Mouse (Mus musculus) intestine, embryonic 14.5 days (tissue): Measurements from ENCODE around the gene Fyb2. TPM values are rescaled to one million over a fixed set of nuclear protein-coding genes. Genes with fewer than 3 reads are reported as not detected.

ENCODE experiments used
- ATAC-seq: fragments of 200-750 bp; cut with Nextera tagmentation; replicated peaks from 2 replicates; pipeline ENCODE4 v1.8.0; 2017; ENCODE audit warnings: low read depth, moderate number of reproducible peaks, moderate TSS enrichment, moderate library complexity; ENCODE audit not compliant: low FRiP score, low TSS enrichment
- DNase-seq: peaks from one replicate; pipeline ENCODE4 v3.0.0-alpha.2; 2018; ENCODE audit warnings: low spot score
- H3K27ac ChIP-seq: fragments of 300-500 bp; sonication (generic); 2 replicates; pipeline ENCODE4 v1.5.1; 2014; ENCODE audit warnings: low read depth, mild to moderate bottlenecking, control low read depth
- H3K27me3 ChIP-seq: fragments of 300-500 bp; sonication (generic); replicated peaks from 2 replicates; pipeline ENCODE4 v1.6.1; 2014; ENCODE audit warnings: low read length, control low read depth; ENCODE audit not compliant: control insufficient read depth, insufficient read depth
- H3K36me3 ChIP-seq: fragments of 300-500 bp; sonication (generic); 2 replicates; pipeline ENCODE4 v1.6.1; 2014; ENCODE audit warnings: low read length, control low read depth; ENCODE audit not compliant: control insufficient read depth, insufficient read depth
- H3K4me1 ChIP-seq: fragments of 300-500 bp; sonication (generic); replicated peaks from 2 replicates; pipeline ENCODE4 v1.6.1; 2014; ENCODE audit warnings: low read length, control low read depth, mixed read lengths; ENCODE audit not compliant: control insufficient read depth, insufficient read depth
- H3K4me2 ChIP-seq: fragments of 300-500 bp; sonication (generic); 2 replicates; pipeline ENCODE4 v1.6.1; 2014; ENCODE audit warnings: low read length
- H3K4me3 ChIP-seq: fragments of 300-500 bp; sonication (generic); 2 replicates; pipeline ENCODE4 v1.5.1; 2014; ENCODE audit warnings: low read depth, low read length, control low read depth, mixed read lengths
- H3K9ac ChIP-seq: fragments of 300-500 bp; sonication (generic); 2 replicates; pipeline ENCODE4 v1.6.1; 2014; ENCODE audit warnings: mild to moderate bottlenecking, low read length
- H3K9me3 ChIP-seq: fragments of 300-500 bp; sonication (generic); 2 replicates; pipeline ENCODE4 v1.6.1; 2016; ENCODE audit warnings: low read length, control low read depth; ENCODE audit not compliant: control insufficient read depth
- WGBS: fragments of 180-500 bp; shearing (Covaris S2); extraction: QIAGEN DNeasy Blood & Tissue Kit; methylation state at CpG from one replicate; pipeline ENCODE4 v1.1.7; 2014; 5-methylcytosine and 5-hydroxymethylcytosine counted together
- polyA plus RNA-seq: library from polyadenylated mRNA; unstranded; fragments of >200 nt; fragmentation: Nextera tagmentation; extraction: Ambion mirVana; gene quantifications from 2 replicates; pipeline ENCODE4 v1.2.1, GENCODE M21; 2014

Fyb2 gene
- polyA plus RNA-seq, 1 experiment from 2014 or later, result not detected

DNA sequence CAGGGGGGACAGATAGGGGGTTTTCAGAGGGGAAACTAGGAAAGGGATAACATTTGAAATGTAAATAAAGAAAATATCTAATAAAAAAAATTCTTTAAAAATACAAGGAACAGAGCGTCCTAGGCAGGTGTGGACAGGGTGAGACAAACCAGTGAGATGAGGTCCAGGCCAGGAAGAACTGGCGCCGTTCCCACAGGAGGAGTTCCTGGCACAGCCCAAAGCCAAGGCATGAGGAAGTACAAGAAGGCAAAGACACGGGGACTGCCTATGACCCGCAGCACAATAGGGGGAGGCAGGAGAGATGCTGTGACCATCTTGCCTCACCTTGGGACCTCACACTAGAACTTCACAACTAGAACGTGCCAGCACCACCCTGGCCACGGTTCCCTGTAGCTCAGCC lies 21.5 kb upstream of the Fyb2 start:
- Histone ChIP-seq H3K36me3 (no peaks in the 10 kb centered on the region), H3K4me3 (no peak overlapping the region), H3K4me1 (no peaks in the 10 kb centered on the region), H3K27me3 (no peaks in the 10 kb centered on the region), H3K27ac (no peak overlapping the region), H3K4me2 (no peak overlapping the region), H3K9me3 (no peaks in the 10 kb centered on the region), H3K9ac (no peak overlapping the region)
- no peak for ATAC-seq
- WGBS, result 76% methylated on average over 7 of the region's 7 CpGs
- DNase-seq, result no peak

DNA sequence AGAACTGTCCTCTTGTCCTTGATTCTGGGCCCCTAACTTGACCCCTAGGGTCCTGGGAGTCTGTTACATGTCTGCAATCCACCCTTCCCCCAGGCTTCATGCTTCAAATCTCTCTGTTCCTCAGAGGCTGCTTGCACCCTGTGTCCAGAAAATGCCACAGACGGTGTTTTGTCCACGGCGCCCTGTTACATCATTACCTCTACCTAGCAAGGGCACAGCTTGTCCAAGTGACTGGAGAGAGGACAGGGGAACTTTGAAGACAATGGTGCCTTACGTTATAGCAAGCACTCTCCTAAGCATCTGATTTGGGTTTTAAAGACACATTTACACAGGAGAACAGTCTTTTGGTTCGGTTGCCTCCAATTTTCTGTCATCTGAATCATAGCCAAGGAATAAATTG lies 19.7 kb upstream of the Fyb2 start:
- no peak overlapping the region for H3K4me3 ChIP-seq
- no peak overlapping the region for H3K4me2 ChIP-seq
- no peaks in the 10 kb centered on the region for H3K36me3 ChIP-seq
- H3K9ac ChIP-seq, result no peak overlapping the region
- ATAC-seq, result no peak
- no peak for DNase-seq
- H3K27ac ChIP-seq, result no peak overlapping the region
- H3K4me1 ChIP-seq, result no peaks in the 10 kb centered on the region
- no peaks in the 10 kb centered on the region for H3K27me3 ChIP-seq
- 85% methylated on average over 5 of the region's 5 CpGs for WGBS
- no peaks in the 10 kb centered on the region for H3K9me3 ChIP-seq

DNA sequence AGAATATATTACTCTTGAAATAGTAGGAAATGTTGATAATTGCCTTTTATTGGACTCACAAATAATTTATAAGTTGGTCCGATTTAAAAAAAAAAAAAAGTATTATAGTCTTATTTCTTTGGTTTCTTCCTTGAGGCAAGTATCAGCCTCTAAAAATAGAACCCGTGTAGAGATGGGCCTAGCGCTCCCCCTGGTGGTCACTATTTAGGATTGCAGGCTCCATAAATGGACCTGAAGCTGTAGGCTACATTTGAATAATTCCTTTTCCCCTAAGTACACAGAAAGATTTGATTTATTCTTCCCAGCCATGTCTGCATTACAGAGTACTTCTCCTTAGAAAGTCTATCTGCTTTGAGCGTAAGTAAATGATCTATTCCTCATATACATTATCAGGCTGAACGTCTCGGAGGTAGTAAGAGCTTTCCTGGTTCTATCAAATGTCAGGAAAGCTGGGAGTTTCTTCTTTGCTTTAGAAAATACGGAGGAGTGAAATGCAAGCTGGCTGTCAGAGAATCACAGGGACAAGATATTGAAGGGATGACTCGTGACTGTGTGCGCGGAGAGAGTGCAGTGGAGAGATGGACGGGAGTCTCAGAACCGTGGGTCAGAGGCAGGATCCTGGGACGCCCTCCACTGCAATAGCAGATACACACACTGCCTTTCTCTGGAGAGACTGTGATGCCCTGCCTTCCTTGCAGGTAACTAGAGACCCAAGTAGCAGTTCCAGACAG lies 19.1 kb upstream of the Fyb2 start:
- H3K9ac ChIP-seq, result no peak overlapping the region
- H3K27ac ChIP-seq, result no peak overlapping the region
- H3K4me2 ChIP-seq, result no peak overlapping the region
- H3K36me3 ChIP-seq, result no peaks in the 10 kb centered on the region
- ATAC-seq (no peak), DNase-seq (peak; percentile 63)
- no peak overlapping the region for H3K4me3 ChIP-seq
- no peaks in the 10 kb centered on the region for H3K27me3 ChIP-seq
- no peaks in the 10 kb centered on the region for H3K9me3 ChIP-seq
- H3K4me1 ChIP-seq, result no peaks in the 10 kb centered on the region
- WGBS, result 49% methylated on average over 13 of the region's 13 CpGs

DNA sequence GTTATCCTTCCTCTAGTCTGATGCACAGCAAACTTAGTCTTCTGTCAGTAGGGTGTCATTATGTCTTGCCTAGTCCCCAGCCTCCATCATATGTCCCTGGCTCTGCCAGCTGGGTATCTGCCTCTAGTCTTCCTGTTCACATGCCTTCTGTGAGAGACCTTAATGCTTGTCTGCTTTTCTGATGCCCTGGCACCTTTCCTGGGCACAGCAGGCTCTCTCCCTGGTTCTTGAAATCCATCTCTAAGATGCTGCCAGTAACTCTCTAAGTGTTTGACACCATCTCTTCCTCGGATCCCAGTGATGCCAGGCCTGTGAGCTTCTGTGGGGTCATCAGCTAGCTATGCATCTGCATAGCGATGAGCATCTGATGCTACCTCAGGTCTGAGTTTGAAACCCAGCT lies 10.4 kb upstream of the Fyb2 start:
- H3K27ac ChIP-seq, result no peak overlapping the region
- no peak overlapping the region for H3K4me3 ChIP-seq
- DNase-seq (no peak), ATAC-seq (no peak)
- no peaks in the 10 kb centered on the region for H3K4me1 ChIP-seq
- no peaks in the 10 kb centered on the region for H3K9me3 ChIP-seq
- H3K4me2 ChIP-seq, result no peak overlapping the region
- 75% methylated on average over 2 of the region's 2 CpGs for WGBS
- no peaks in the 10 kb centered on the region for H3K36me3 ChIP-seq
- H3K27me3 ChIP-seq, result no peaks in the 10 kb centered on the region
- no peak overlapping the region for H3K9ac ChIP-seq

DNA sequence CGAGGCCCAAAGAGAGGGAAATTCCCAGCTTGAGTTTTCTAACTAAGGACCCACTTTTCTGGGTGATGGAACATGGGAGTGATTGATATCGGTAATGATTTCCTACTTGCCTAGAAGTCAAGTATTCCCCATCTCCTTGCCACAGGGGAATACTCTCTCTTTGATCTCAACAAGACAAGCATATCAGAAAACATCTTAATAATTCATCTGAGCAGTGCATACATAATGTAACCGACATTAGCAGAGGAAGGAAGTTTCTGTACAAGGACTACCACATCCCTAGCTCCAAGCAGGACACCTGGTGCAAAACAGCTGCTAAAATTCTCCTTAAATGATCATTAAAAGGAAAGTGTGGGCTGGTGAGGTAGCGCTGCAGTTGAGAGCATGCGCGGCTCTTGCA lies 8.2 kb upstream of the Fyb2 start:
- DNase-seq (no peak), ATAC-seq (no peak)
- Histone ChIP-seq H3K36me3 (no peaks in the 10 kb centered on the region), H3K27me3 (no peaks in the 10 kb centered on the region), H3K4me1 (no peaks in the 10 kb centered on the region), H3K9ac (no peak overlapping the region), H3K9me3 (no peaks in the 10 kb centered on the region), H3K4me3 (no peak overlapping the region), H3K4me2 (no peak overlapping the region), H3K27ac (no peak overlapping the region)
- WGBS, result 88% methylated on average over 6 of the region's 6 CpGs

DNA sequence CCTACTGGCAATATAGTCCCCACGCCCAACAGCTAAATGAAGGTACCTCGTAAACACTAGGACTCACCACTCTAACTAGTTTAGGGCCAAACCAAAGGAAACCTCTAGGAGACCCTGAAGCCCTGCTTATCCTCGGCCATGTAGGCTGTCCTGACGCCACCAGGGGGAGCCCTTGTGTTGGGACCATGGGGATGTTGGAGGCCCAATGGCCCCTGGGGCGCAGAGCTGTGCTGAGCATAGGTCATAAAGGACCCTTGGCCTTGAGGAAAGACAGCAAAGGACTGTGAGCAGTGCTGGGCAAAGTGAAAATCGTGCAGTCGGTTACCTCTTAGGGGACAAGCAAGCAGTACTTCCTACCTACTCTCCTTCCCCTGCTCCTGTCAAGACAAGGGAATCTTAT lies 1.6 kb upstream of the Fyb2 start:
- peak; percentile 85 for DNase-seq
- WGBS, result 25% methylated on average over 7 of the region's 7 CpGs
- 0 out of 2 replicates have a peak, but pooled peaks have one; percentile 58 for ATAC-seq

DNA sequence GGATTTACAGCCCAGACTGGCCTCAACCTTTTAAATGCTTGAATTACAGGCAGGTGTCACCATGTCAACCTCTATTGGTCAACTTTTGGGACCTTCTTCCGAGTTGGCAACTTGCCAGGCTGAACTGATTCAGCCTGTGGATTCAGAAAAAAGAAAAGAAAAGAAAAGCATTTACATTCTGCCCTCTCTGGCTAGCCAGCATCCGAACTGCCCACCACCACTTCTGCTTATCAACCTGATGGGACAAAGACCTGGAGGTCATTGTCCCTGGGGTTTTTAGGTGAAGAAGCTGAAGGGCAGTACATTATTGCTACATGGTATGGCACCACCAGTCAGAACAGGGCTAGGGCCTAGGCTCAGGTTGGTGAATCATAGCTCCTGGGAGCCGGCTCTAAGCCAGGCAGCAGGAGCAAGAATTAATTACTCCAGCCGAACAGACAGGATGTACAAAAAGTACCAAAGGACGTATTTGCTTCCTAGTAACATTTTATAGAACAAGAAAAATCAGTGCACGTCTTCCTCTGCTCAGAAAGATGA lies 1.5 kb downstream of the Fyb2 start:
- Histone ChIP-seq H3K4me1 (no peaks in the 10 kb centered on the region), H3K9me3 (no peaks in the 10 kb centered on the region), H3K4me3 (no peak overlapping the region), H3K27me3 (peaks cover 4% of the 10 kb centered on the region; the same call in 1 of the 2 replicates), H3K27ac (no peak overlapping the region), H3K36me3 (no peaks in the 10 kb centered on the region), H3K9ac (no peak overlapping the region), H3K4me2 (no peak overlapping the region)
- no peak for DNase-seq
- WGBS, result 60% methylated on average over 6 of the region's 6 CpGs
- no peak for ATAC-seq

More for the DNA sequence above, 1.6 kb upstream of the Fyb2 start:
- Histone ChIP-seq H3K27ac (no peak overlapping the region), H3K36me3 (no peaks in the 10 kb centered on the region), H3K4me3 (no peak overlapping the region), H3K27me3 (peaks cover 4% of the 10 kb centered on the region; the same call in 1 of the 2 replicates), H3K4me1 (no peaks in the 10 kb centered on the region), H3K9me3 (no peaks in the 10 kb centered on the region), H3K9ac (no peak overlapping the region), H3K4me2 (no peak overlapping the region)

DNA sequence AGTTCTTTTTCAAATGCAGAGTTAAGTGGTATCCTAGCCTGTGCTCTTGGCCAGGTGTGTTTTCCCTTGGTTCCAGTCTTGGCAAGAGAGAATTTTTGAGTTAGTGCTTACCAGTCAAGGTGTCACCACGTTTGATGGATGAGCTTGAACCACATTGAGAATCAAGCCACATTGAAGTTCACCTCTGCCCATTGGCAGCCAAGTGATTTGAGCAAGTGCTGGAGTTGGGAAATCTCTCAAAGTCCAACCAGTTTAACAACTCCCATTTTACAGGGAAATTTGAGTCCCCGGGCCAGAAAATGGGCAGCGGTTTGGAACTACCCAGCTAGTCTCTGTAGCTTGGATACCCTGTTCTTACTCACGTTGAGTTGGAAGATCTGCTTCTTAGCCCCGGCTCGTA lies 4.8 kb downstream of the Fyb2 start:
- Histone ChIP-seq H3K4me1 (no peaks in the 10 kb centered on the region), H3K27me3 (peaks cover 4% of the 10 kb centered on the region; the same call in 1 of the 2 replicates), H3K9me3 (no peaks in the 10 kb centered on the region), H3K9ac (no peak overlapping the region), H3K4me2 (no peak overlapping the region), H3K36me3 (no peaks in the 10 kb centered on the region), H3K27ac (no peak overlapping the region), H3K4me3 (no peak overlapping the region)
- DNase-seq (no peak), ATAC-seq (no peak)
- 76% methylated on average over 6 of the region's 6 CpGs for WGBS

DNA sequence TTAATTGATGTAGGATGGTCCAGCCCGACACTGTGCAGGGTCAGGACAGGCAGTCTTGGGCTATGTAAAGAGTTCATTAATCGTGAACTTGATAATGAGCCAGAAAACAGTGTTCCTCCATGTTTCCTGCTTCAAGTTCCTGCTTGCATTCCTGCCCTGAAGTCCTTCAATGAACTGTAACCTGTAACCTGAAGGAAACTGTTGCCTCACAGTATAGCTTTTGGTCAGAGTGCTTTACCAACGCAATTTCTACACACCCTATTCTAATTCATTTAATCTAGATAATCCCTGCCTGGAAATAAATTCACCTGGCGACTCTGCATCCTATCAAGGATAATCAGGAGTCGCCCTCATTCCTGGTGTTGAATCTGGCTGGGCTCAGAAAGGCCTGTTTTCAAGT lies 12.1 kb downstream of the Fyb2 start:
- no peaks in the 10 kb centered on the region for H3K36me3 ChIP-seq
- H3K27ac ChIP-seq, result no peak overlapping the region
- ATAC-seq, result no peak
- no peaks in the 10 kb centered on the region for H3K9me3 ChIP-seq
- H3K9ac ChIP-seq, result no peak overlapping the region
- no peak for DNase-seq
- H3K4me1 ChIP-seq, result no peaks in the 10 kb centered on the region
- H3K4me3 ChIP-seq, result no peak overlapping the region
- H3K4me2 ChIP-seq, result no peak overlapping the region
- 84% methylated on average over 5 of the region's 5 CpGs for WGBS
- no peaks in the 10 kb centered on the region for H3K27me3 ChIP-seq
